Mouse (Mus musculus): Measurements from ENCODE around the gene Mum1. TPM values are rescaled to one million over a fixed set of nuclear protein-coding genes. Genes with fewer than 3 reads are reported as not detected.

Mum1 gene
- polyA plus RNA-seq, 1 experiment = 37.8 TPM

DNA sequence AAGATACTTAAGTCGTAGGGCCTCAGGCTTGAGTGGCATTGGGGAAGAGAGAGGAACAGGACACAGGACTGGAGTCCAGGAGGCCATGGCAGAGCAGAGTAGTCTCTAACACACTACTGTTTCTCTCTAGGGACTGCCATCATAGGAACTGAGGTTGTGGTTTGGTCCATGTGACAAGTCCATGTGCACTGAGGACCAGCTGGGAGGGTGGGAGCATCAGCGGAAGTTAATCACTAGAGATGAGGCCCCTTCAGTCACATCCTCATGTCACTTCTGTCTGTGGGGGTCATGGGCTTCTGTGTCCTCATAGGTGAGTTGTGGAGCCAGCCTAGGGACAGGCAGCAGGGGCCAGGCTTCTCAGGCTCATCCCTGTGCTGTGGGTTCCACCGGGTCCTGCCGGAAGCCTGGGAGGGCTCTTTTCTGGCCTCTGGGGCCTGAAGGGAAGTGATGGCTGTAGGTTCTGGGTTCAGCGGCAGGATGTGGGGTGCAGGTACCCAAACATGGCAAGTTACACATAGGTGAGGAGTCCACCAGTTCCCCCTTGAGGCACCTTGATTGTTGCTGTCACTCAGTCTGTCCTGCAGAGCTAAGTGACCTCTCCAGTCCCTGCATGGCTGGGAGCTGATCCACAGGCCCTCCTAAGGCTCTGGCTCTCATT lies 45.1 kb downstream of the Mum1 start:
- DNase-seq (ENCODE audit: low spot score) = no peak

DNA sequence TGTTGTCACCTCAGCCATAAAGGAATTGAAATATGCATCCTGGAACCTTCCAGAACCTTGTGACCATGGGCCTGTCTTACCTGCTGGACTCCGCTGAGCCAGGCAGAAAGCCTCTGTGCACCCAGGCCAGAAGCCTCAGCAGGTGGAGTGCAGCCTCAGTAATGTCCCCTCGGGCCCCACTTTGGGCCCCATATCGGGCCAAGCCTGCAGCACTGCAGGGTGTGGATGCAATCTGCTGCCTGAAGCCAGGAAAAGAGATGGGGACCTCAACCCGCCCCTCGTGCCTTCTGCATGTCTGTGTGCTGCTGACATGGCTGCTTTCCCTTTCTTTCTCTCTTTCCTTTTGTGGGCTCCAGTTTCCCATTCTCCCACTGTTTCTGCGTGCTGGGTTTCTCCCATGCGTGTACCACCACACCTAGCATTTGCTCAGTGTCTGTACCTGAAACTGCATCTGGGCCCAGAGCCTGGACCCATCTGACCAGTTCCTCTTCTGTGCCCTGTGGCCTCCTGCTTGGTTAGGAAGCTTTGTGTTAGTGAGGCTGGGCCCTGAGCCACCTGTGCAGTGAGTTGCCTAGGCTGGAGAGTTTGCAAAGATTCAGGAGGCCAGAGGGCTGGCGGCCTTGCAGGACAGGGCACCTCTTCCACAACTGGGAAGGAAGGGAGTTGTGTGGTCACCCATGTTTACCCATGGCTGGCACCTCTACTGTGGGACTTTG lies 45.8 kb downstream of the Mum1 start:
- DNase-seq (ENCODE audit: low spot score) = no peak

DNA sequence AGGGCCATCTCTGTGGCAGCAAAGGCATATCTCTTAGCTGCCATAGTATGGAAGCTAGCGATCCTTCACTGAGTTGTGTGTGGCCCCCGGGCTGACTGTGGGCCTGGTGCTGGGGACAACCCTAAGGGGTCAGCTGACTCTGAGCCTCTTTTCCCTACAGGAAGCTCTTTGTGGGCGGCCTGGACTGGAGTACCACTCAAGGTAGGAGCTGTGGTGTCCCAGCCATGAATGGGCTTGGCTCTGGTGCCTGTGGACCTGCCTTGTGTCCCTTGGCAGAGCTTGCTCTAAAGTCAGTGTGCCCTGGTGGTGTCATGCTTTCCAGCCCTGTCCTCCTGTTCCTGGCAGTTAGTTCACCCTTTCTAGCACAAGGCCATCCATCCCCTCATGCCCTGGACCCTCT lies 47.6 kb downstream of the Mum1 start:
- DNase-seq (ENCODE audit: low spot score) = no peak

DNA sequence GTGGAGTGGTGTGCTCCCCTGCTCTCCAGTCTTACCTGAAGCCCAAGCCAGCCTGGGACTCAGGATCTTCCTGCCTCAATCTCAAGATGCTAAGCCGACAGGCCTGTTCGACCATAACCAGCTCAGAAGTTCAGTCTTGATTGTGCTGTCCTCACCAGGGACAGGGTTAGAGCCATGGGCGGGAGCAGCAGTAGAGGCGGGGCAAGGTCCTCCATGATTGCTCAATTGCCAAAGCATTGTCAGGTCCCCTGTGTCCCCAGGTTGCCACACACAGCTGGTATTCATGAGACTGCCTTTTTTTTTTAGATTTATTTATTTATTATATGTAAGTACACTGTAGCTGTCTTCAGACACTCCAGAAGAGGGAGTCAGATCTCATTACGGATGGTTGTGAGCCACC lies 50.0 kb downstream of the Mum1 start:
- DNase-seq (ENCODE audit: low spot score) = no peak

DNA sequence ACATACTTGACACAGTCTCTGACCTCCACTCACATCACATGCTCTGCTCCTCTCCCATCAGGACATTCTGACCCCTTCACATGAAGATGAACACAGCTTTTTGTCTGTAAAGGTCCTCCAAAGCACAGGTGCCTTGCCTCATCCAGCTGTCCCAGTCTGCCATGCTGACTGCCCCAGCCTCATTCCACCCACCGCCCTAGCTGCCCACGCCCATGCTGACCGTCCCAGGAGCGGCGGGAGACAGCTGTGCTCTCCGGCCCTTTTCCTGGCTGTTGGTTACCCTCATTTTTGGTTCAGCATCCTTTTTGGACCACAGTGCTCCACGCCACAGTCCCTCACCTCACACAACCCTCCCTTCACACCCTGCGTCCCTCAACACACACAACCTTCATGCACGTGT lies 52.2 kb downstream of the Mum1 start:
- DNase-seq (ENCODE audit: low spot score) = no peak

- no peak for DNase-seq (ENCODE audit: low spot score)
These were observed 53.0 kb downstream of the Mum1 start for GRCm38 (mm10) chr10:80279273-80279672.

DNA sequence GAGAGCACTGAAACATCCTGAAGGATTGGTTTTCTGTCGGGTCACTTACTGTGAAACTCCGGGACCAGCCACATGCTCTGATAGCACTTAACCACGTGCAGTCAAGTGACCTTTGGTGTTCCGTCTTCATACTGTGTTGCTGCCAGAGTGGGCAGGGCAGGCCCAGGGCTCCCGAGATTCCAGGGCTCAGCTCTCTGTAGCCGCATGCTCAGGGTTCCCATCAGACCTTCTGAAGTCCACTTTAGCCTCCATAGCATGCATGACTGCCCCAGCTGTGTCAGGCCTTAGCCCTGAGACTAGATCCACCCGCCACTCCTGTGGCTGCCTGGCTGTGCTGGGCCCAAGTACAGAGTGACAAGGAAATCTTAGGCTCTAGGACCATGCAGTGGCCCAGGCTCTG lies 55.1 kb downstream of the Mum1 start:
- no peak for DNase-seq (ENCODE audit: low spot score)

DNA sequence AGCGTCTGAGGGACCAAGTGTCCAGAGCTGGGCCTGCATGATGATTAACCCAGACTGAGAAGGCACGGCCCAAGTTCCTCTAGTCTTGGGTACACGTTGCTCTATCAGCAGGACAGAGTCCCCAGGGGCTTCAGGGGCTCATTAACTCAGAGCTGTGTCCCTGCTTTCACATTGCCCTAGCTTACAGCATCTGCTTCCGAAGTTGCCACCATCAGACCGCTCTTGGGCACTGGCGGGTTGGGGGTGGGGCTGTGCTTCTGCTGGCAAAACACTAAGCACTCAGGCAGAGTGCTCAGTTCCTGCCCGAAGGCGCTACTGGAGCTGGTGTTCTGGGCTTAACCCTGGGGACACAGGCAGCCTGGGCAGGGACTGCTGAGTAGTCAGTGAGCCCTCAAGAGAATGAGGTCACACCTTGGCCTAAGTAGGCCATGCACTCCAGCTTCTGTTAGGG lies 55.7 kb downstream of the Mum1 start:
- DNase-seq (ENCODE audit: low spot score) = no peak

- no peak for DNase-seq (ENCODE audit: low spot score)
These were observed 56.5 kb downstream of the Mum1 start for GRCm38 (mm10) chr10:80282481-80283441.

DNA sequence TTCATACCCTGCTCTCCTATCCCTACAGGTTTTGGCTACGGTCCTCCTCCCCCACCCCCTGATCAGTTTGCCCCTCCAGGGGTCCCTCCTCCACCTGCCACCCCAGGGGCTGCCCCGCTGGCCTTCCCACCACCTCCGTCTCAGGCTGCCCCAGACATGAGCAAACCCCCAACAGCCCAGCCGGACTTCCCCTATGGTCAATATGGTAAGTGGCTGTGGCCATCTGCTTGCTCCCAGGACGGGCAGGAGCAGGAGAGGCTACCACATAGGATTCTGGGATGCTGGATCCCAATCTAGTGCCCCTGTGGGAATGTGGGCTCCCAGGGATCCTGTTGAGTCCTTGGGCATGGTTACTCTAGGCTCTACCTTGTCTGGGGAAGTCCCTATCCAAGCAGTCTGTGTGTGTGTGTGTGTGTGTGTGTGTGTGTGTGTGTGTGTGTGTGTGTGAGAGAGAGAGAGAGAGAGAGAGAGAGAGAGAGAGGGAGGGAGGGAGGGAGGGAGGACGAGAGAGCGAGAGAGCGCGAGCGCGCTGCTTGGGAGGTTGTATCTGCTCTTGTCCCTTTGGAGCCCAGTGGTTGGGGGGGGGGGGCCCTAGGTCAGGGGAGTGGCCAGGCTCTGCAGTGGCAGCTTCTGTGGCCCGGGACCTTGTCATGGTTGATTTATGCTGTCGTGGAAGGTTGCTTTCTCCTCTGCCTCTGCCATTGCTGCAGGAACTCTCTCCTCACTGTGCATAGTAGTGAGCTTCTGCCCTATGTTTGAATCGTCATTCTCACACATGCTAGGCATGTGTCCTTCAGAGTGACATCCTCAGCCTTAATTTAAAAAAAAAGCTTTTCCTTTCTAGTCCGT lies 59.2 kb downstream of the Mum1 start:
- no peak for DNase-seq (ENCODE audit: low spot score)

- DNase-seq (ENCODE audit: low spot score) = no peak
These were observed 61.9 kb downstream of the Mum1 start for GRCm38 (mm10) chr10:80288097-80288496.

GRCm38 (mm10) chr10:80288657-80289056 lies 62.4 kb downstream of the Mum1 start:
- DNase-seq (ENCODE audit: low spot score) = no peak

- DNase-seq (ENCODE audit: low spot score) = peak; percentile 88
These were observed 66.3 kb downstream of the Mum1 start, which contains the start of gene Rps15 for GRCm38 (mm10) chr10:80292251-80293146. Gene Rps15 (plus strand): TSS chr10:80292453.

DNA sequence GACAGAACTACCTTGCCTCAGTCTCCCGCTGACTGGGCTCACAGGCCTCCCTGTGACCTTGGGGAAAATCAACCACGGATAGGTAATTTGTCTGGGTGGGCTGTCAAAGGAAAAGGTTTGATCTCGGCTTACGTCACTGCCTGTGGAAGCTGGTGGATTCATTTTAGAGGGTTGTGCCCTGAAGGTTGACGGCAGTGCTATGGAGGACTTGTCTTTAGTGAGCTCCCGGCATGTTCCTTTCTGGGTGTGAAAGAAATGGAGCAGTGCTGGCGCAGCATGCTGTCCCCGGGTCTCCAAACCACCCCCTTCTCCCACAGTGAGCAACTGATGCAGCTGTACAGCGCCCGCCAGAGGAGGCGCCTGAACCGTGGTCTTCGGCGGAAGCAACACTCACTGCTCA lies 67.1 kb downstream of the Mum1 start:
- DNase-seq (ENCODE audit: low spot score) = no peak

Other genes with a start within 250 kb of the Mum1 start
- gene Tmem259, start 242.1 kb upstream of the Mum1 start, polyA plus RNA-seq (2012; rRNA removed) = 135 and 159 TPM in 2 replicates
- gene Cnn2, start 237.8 kb upstream of the Mum1 start, polyA plus RNA-seq (2012; rRNA removed) = 173 and 185 TPM in 2 replicates
- 7.5 and 9.2 TPM in 2 replicates for gene Abca7, start 229.9 kb upstream of the Mum1 start, polyA plus RNA-seq (2012; rRNA removed)
- gene Arhgap45, start 209.8 kb upstream of the Mum1 start, polyA plus RNA-seq (2012; rRNA removed) = 18.9 and 23.0 TPM in 2 replicates
- gene Polr2e, start 186.6 kb upstream of the Mum1 start, polyA plus RNA-seq (2012; rRNA removed) = 141 and 178 TPM in 2 replicates
- 524 and 620 TPM in 2 replicates for gene Gpx4, start 179.3 kb upstream of the Mum1 start, polyA plus RNA-seq (2012; rRNA removed)
- 34.0 and 35.4 TPM in 2 replicates for gene Sbno2, start 120.9 kb upstream of the Mum1 start, polyA plus RNA-seq (2012; rRNA removed)
- 77.3 and 89.9 TPM in 2 replicates for gene Stk11, start 110.6 kb upstream of the Mum1 start, polyA plus RNA-seq (2012; rRNA removed)
- gene Atp5d, start 87.8 kb upstream of the Mum1 start, polyA plus RNA-seq (2012; rRNA removed) = 367 and 372 TPM in 2 replicates
- gene Cbarp, start 85.6 kb upstream of the Mum1 start, polyA plus RNA-seq (2012; rRNA removed) = 9.2 and 12.2 TPM in 2 replicates
- gene Midn, start 78.2 kb upstream of the Mum1 start, polyA plus RNA-seq (2012; rRNA removed) = 21.2 and 30.5 TPM in 2 replicates
- gene Cirbp, start 60.4 kb upstream of the Mum1 start, polyA plus RNA-seq (2012; rRNA removed) = 249 and 276 TPM in 2 replicates
- gene 1600002K03Rik, start 53.5 kb upstream of the Mum1 start, polyA plus RNA-seq (2012; rRNA removed) = 18.4 and 21.5 TPM in 2 replicates
- gene Efna2, start 47.0 kb upstream of the Mum1 start, polyA plus RNA-seq (2012; rRNA removed) = 3.0 and 3.3 TPM in 2 replicates
- gene Ndufs7, start 22.7 kb downstream of the Mum1 start, polyA plus RNA-seq (2012; rRNA removed) = 294 and 337 TPM in 2 replicates
- gene Gamt, start 34.6 kb downstream of the Mum1 start, polyA plus RNA-seq (2012; rRNA removed) = 17.4 and 19.0 TPM in 2 replicates
- 68.2 and 82.3 TPM in 2 replicates for gene Dazap1, start 35.1 kb downstream of the Mum1 start, polyA plus RNA-seq (2012; rRNA removed)
- 3,215 and 3,453 TPM in 2 replicates for gene Rps15, start 66.0 kb downstream of the Mum1 start, polyA plus RNA-seq (2012; rRNA removed)
- 0.76 and 1.4 TPM in 2 replicates for gene Apc2, start 69.5 kb downstream of the Mum1 start, polyA plus RNA-seq (2012; rRNA removed)
- gene 2310011J03Rik, start 94.1 kb downstream of the Mum1 start, polyA plus RNA-seq (2012; rRNA removed) = 41.8 and 45.6 TPM in 2 replicates
- 9.5 and 9.9 TPM in 2 replicates for gene Pcsk4, start 103.1 kb downstream of the Mum1 start, polyA plus RNA-seq (2012; rRNA removed)
- gene Reep6, start 103.5 kb downstream of the Mum1 start, polyA plus RNA-seq (2012; rRNA removed) = 7.7 and 18.0 TPM in 2 replicates
- gene Adamtsl5, start 122.0 kb downstream of the Mum1 start, polyA plus RNA-seq (2012; rRNA removed) = 57.9 and 65.7 TPM in 2 replicates
- gene Plk5, start 130.0 kb downstream of the Mum1 start, polyA plus RNA-seq (2012; rRNA removed) = 4.5 and 6.4 TPM in 2 replicates
- gene Mex3d, start 161.2 kb downstream of the Mum1 start, polyA plus RNA-seq (2012; rRNA removed) = 11.2 and 11.5 TPM in 2 replicates
- gene Mbd3, start 173.1 kb downstream of the Mum1 start, polyA plus RNA-seq (2012; rRNA removed) = 112 and 119 TPM in 2 replicates
- gene Uqcr11, start 180.4 kb downstream of the Mum1 start, polyA plus RNA-seq (2012; rRNA removed) = 883 and 983 TPM in 2 replicates
- gene Tcf3, start 207.2 kb downstream of the Mum1 start, polyA plus RNA-seq (2012; rRNA removed) = 29.7 and 35.4 TPM in 2 replicates

Measured in urinary bladder, adult 2 months (tissue).